Mouse (Mus musculus) megakaryocyte, embryonic 14.5 days (primary cell): ENCODE data around the gene Xpnpep1.

Experiments used
- FLI1 ChIP-seq: IDR thresholded peaks from 2 replicates; pipeline ENCODE4 v1.6.1; 2012; ENCODE audit warnings: low read length, inconsistent platforms, mixed read lengths
- GATA1 ChIP-seq: IDR thresholded peaks from 3 replicates; pipeline ENCODE4 v1.6.1; 2012; ENCODE audit warnings: mixed read lengths, low read length, inconsistent platforms, borderline replicate concordance

GRCm38 (mm10) chr19:53019716-53020463, 20.1 kb downstream of the Xpnpep1 start:
- TF ChIP-seq GATA1 (no peak), FLI1 (no peak)
